Mouse (Mus musculus) embryo, embryonic 10 days (tissue): ENCODE results near the gene Apol7b.

Experiments used
- DNase-seq: peaks from one replicate; pipeline ENCODE4 v3.0.0-alpha.2; 2015; ENCODE audit warnings: low spot score

Gene Apol7b

GRCm38 (mm10) chr15:77384340-77385030 is 62.8 kb downstream of the Apol7b start:
- no peak for DNase-seq

GRCm38 (mm10) chr15:77382880-77383279 is 64.4 kb downstream of the Apol7b start:
- no peak for DNase-seq

GRCm38 (mm10) chr15:77382271-77382850 is 64.9 kb downstream of the Apol7b start:
- DNase-seq = no peak

GRCm38 (mm10) chr15:77381481-77381880 is 65.8 kb downstream of the Apol7b start:
- DNase-seq = no peak

- no peak for DNase-seq
Observed at GRCm38 (mm10) chr15:77379921-77380320, 67.4 kb downstream of the Apol7b start.

GRCm38 (mm10) chr15:77377419-77377818 is 69.9 kb downstream of the Apol7b start:
- no peak for DNase-seq

- no peak for DNase-seq
Observed at GRCm38 (mm10) chr15:77376920-77377319, 70.4 kb downstream of the Apol7b start.
